Mouse (Mus musculus) liver, embryonic 15.5 days (tissue): Measurements from ENCODE around the gene Slfn3. TPM values are rescaled to one million over a fixed set of nuclear protein-coding genes. Genes with fewer than 3 reads are reported as not detected.

Experiments
- polyA plus RNA-seq: library from polyadenylated mRNA; unstranded; fragments of >200 nt; fragmentation: Nextera tagmentation; extraction: Ambion mirVana; gene quantifications from 2 replicates; pipeline ENCODE4 v1.2.1, GENCODE M21; 2015

Slfn3 gene
- polyA plus RNA-seq, 1 experiment from 2014 or later, result 1.7 TPM

Other genes starting within 250 kb of the Slfn3 start
- 1.5 and 1.6 TPM in 2 replicates for gene Slfn5, start 240.0 kb upstream of the Slfn3 start, polyA plus RNA-seq
- 5.7 TPM in 2 replicates for gene Slfn9, start 199.5 kb upstream of the Slfn3 start, polyA plus RNA-seq
- 0.54 and 1.1 TPM in 2 replicates for gene Slfn8, start 170.5 kb upstream of the Slfn3 start, polyA plus RNA-seq
- gene Slfn2, start 126.2 kb upstream of the Slfn3 start, polyA plus RNA-seq, result 11.6 and 11.7 TPM in 2 replicates
- gene Slfn1, start 74.5 kb upstream of the Slfn3 start, polyA plus RNA-seq, result 1.5 and 1.6 TPM in 2 replicates
- gene Slfn4, start 16.1 kb upstream of the Slfn3 start, polyA plus RNA-seq, result 0.88 and 1.2 TPM in 2 replicates
- 32.3 and 37.0 TPM in 2 replicates for gene Slfn14, start 95.4 kb downstream of the Slfn3 start, polyA plus RNA-seq
- gene Ap2b1, start 107.7 kb downstream of the Slfn3 start, polyA plus RNA-seq, result 18.6 and 19.6 TPM in 2 replicates
- 5.1 and 5.4 TPM in 2 replicates for gene Pex12, start 111.3 kb downstream of the Slfn3 start, polyA plus RNA-seq
- 0.12 and 0.22 TPM in 2 replicates for gene Rasl10b, start 217.8 kb downstream of the Slfn3 start, polyA plus RNA-seq
- gene Gas2l2, start 238.1 kb downstream of the Slfn3 start, polyA plus RNA-seq, result not detected in 2 replicates
- 2.3 and 2.7 TPM in 2 replicates for gene 1700020L24Rik, start 246.3 kb downstream of the Slfn3 start, polyA plus RNA-seq